Mouse (Mus musculus) right cerebral cortex, postnatal 36 days (tissue): Measurements from ENCODE around the gene Lamc2.

Experiments
- DNase-seq, 2 experiments: peaks; one replicate each; pipeline ENCODE4 v3.0.0; 2022; ENCODE audit warnings: low spot score in 2 of 2, mixed read lengths in 1 of 2

Gene Lamc2

DNA sequence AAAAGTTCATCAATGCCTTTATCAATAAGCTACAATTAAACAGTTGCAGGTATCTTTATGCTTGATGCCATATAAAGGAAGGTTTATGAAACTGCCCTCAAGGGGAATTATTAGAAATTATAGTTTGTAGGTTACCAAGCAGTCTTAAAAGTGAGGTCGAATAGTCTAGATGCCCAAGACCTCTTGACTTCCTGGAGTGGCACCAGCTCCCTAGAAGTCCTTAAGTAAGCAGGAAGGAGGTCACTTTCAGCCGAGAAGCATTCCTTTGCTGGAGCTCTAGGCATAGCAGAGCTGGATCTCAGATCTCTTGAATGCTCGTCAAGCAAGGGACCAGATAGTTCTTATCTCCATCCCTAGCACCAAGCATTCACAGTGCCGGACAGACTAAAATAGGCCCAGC, 58.6 kb downstream of the Lamc2 start:
- DNase-seq: no peak

DNA sequence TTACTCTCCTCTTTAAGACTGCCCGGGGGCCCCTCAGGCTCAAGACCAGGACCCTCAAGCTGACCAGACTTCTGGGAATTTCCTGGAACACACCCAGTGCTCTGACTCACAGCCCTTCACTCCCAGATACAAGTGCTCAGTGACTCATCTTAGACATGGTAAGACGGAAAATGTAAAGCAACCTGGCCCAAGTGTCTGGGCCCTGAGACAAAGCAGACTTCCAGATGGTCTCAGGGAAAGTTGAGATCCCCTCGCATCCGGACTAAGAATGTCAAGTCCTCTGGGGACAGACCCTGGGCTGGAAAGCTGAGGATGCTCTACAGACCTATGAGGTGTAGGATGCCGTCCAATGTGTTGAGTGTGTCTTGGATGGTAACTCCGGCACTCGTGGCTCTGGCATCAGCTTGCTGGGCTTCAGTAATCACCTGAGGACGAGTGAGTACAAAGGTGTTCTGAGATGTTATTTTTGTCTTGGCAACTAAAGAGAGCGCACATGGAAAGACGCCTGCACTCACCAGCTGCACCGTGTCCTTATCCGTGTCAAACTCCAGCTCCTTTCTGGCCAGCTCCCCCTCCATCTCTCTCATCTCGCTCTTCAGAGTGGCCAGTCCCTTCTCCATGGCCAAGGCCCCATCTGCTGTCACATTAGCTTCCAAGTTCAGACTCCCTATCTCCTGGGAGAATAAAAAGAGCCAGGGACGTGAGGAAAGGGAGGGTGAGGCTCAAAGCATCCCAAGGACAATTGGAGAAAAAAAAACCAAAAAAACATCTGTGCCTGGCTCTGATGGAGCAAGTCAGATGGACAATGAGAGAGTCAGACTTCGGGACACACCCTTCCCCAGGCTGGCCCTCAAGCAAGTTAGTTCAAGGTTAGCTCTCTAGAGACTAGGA, 59.5 kb downstream of the Lamc2 start:
- no peak for DNase-seq

- DNase-seq: no peak
Observed at GRCm38 (mm10) chr1:153125287-153126275, 60.7 kb downstream of the Lamc2 start.

DNA sequence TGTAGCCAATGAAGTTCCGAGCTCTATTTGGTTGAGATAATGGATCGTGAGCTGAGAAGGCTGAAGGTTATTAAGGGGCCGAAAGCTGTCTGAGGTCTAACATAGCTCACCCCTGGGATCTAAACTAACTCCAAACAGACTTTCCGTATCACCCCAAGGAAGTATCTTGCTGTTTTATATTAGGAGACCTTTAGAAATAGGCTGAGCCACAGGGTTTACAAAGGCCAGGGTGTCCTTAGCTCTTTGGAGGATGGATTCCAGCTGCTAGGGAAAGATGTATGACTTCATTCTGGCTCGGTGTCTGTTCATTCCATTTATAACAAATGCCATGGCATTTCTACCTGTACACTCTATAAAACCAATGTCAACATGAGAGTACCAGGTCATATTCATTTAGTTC, 61.7 kb downstream of the Lamc2 start:
- DNase-seq: no peak

- DNase-seq: no peak
Observed at GRCm38 (mm10) chr1:153122764-153123163, 63.5 kb downstream of the Lamc2 start.

DNA sequence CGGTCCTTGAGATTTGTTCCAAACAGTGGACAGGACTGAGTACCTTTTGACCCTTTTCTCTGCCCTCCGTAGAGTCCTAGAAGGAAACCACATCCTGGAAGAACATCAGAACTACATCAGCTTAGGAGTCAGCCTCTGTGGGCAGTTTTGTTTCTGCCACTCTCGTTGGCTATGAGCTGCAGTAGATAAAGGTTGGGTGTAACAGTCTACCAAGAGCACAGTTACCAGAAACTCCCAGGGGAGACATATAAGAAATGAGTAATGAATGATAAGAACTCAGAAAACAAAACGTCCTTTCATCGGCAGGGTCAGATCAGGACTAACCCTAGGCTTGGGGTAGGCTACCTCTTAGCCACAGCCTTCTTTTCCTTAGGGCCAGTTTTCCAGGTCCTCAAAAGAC, 64.9 kb downstream of the Lamc2 start:
- no peak for DNase-seq

DNA sequence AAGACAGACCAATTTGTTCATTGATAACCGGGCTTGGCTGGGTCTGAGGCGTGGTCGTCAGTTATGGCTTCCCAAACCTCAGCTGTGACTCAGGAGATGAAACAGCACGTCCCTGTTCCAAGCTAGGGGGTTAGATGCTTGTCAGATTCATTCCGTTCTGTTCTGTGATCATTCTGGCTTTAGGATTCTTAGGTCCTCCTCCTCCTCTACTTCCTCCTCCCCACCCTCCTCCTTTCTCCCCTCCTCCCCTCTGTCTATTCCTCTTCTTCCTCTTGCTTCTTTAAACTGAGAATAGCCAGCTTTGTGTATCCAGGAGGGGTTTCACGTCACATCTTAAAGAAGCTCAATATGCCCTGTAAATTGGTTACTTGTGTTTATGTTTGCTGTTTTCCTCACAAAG, 65.7 kb downstream of the Lamc2 start:
- no peak for DNase-seq

GRCm38 (mm10) chr1:153115315-153115714, 70.9 kb downstream of the Lamc2 start:
- DNase-seq: no peak

- no peak for DNase-seq
Observed at GRCm38 (mm10) chr1:153111596-153111995, 74.7 kb downstream of the Lamc2 start.

GRCm38 (mm10) chr1:153109836-153110235, 76.4 kb downstream of the Lamc2 start:
- no peak for DNase-seq

- no peak for DNase-seq
Observed at GRCm38 (mm10) chr1:153109346-153109745, 76.9 kb downstream of the Lamc2 start.

GRCm38 (mm10) chr1:153107866-153108265, 78.4 kb downstream of the Lamc2 start:
- DNase-seq: no peak

- no peak for DNase-seq
Observed at GRCm38 (mm10) chr1:153104804-153105203, 81.4 kb downstream of the Lamc2 start.

GRCm38 (mm10) chr1:153103186-153103554, 83.1 kb downstream of the Lamc2 start:
- DNase-seq: no peak

DNA sequence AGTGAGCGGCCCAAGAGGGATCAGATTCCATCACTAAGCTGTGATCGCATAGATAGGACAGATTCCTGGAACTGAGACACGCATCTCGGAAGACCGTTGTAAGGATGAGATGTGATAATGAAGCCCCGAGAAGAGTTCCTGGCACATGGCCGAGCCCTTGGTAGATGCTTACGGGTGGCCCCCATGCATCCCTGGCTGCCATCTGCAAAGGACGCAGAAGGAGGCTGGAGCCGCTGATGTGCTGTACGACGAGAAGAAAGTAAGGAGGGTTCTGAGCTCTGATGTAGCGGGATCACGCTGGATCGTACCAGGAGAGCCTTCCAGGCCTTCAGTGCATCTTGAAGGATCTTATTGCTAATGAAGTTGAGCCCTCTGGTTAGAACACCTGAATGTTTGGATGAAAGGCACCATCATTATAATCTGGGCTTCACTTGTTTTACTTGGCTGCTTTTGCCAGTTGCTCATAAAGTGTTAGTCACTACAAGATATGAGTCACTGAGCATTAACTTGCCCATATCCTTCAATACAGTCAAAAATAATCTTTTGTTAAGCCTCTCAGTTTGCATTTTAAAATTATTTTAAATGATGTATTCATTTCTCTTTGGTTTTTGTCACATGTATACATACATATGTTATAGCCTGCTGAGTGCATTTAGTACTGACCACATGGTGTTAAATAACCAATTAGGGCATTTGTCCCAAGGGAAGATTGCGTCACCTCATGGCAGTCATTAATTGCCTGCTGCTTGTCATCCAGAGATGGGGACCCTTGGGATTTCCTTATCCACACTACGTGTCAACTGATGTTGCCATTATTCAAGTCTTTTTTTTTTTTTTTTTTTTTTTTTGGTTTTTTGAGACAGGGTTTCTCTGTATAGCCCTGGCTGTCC, 83.7 kb downstream of the Lamc2 start:
- DNase-seq: no peak

DNA sequence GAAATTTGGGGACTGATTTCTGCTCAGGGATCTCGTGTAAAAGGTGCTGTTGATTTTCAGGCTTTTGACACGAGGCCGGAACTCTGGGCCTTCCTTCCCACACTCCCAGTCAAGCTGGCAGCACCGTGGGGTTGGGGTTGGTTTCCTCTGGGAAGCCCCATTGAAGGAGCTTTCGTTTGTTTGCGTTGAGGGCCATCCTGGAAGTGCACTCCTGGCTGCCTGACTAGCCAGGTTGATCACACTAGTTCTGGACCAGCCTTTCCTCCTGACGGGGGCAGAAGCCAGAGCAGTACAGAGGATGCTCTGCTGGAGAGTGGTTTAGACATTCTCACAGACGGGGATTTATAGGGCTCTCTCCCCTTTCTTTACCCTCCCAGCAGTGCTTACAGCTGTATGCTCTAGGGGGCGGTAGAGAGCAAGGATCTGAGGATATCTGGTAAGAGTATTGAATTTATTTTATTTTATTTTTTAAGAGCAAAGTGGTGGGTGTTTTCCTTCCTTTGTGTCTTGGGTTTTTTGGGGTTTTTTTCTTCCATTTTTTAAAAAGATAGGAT, 84.8 kb downstream of the Lamc2 start:
- DNase-seq: no peak

DNA sequence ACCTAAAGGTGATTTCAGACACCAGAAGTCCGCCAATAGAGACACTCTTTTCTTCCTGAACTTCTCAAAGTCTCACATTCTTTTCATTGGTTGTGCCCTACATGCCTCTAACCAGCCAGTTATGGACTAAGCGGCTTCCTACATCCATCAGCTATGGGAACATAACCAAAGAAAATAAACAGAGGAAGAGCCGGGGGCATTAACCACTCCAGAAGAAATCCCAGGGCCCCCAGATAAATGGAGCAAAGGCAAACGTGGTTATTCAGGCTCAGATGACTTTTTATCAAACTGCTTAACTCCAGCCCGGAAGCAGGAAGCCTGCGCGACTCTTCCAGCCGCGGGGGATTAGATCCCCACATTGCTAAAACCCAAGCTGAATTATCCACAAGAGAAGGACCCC, 85.3 kb downstream of the Lamc2 start:
- no peak for DNase-seq

GRCm38 (mm10) chr1:153098586-153098985, 87.7 kb downstream of the Lamc2 start:
- no peak for DNase-seq

GRCm38 (mm10) chr1:153097017-153097675, 89.1 kb downstream of the Lamc2 start:
- DNase-seq: no peak

GRCm38 (mm10) chr1:153095826-153096727, 90.2 kb downstream of the Lamc2 start:
- no peak for DNase-seq
